23 mouse cellular contexts compared by ENCODE assay signal in the genomic region with DNA sequence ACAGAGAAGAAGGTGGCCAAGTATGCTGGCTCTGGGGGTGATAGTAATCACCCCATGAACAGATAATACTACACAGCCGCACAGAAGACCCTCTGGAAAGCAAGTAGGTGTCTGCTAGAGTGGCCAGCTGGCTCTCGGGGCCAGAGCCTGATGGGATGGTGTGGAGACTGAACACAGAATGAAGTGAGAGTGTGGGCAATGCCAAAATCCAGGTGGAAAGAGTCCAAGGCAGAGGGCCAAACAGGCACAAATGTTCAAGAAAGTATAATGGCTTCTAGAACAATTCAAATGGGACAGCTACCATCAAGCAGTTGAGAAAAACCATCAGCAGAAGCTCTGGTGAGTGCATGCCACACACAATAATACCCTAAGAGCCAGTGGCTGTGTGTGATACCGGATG.
DNase-seq lines count a peak whose midpoint lies in the region; ATAC-seq and TF ChIP-seq lines count a peak whose summit lies in the region.
"Had no signal": no experiment of that assay in that cellular context is flagged by ENCODE, and none has a peak within 500 bp of the region (broad histone marks: within the 10 kb centered on the region; RNA-seq: fewer than 3 reads in every experiment).

No protein-coding gene starts in this region.

- WGBS in lung, adult 2 months, result 67% methylated on average over 3 of the region's 3 CpGs

- no peak for ATAC-seq in cerebellum, adult (ENCODE audit: insufficient number of reproducible peaks, low FRiP score, low TSS enrichment)
- ATAC-seq: CD4-positive, CD25-positive, alpha-beta regulatory T cell, adult 4 months; forebrain, embryonic 14.5 days; hindbrain, postnatal 0 days had no signal

- no peak for TF ChIP-seq POLR2A in lung, adult 2 months (IDR thresholded peaks at IDR 0.05; ENCODE audit: borderline replicate concordance, extremely low read depth, low read depth, low read length)

- DNase-seq in cerebellum, adult 11 months, result peak; percentile 8
- DNase-seq in cerebellum, adult 18-20 months, result peak; percentile 18 to 20
- peak; percentile 24 for DNase-seq in cerebellum, adult 9-11 months
- DNase-seq in urinary bladder, postnatal 14 days (ENCODE audit: low spot score), result no peak
- no peak for DNase-seq in lung, adult 2 months
- no peak for DNase-seq in lung, postnatal 14 days
- DNase-seq: adrenal gland, postnatal 10 days; B cell, adult 2 months; embryo, embryonic 11 days; gastrocnemius, adult 2 months; gastrocnemius, postnatal 36 days; heart, adult 18-20 months; heart, postnatal 14 days; kidney, adult 18-20 months had no signal

- H3K4me1 ChIP-seq in lung, adult 2 months (ENCODE audit: control insufficient read depth, insufficient read depth, low read length), result no peaks in the 10 kb centered on the region
- H3K4me1 ChIP-seq: embryonic facial prominence, embryonic 15.5 days; heart, embryonic 15.5 days had no signal

- no peak for TF ChIP-seq CTCF in lung, adult 2 months (IDR thresholded peaks at IDR 0.05; ENCODE audit: insufficient read depth, low read length)

- H3K4me3 ChIP-seq in lung, adult 2 months (replicated peaks; ENCODE audit: extremely low read depth, low read depth, low read length), result no peak overlapping the region
- H3K4me3 ChIP-seq: embryonic facial prominence, embryonic 15.5 days; erythroblast, embryonic 14.5 days; forebrain, embryonic 10.5 days; gastrocnemius, adult 2 months; heart, embryonic 15.5 days; hindbrain, embryonic 13.5 days had no signal

Comparison
In these comparisons a context has a peak if more than half of its experiments do, and no peak if none do; other contexts are left out.
1. DNase-seq: peak in cerebellum, adult 11 months (single experiment), cerebellum, adult 18-20 months (2 of 2) and cerebellum, adult 9-11 months (single experiment); none in urinary bladder, postnatal 14 days (single experiment), lung, adult 2 months (single experiment) and lung, postnatal 14 days (single experiment).